Mouse (Mus musculus): ENCODE results near the gene Pid1. TPM values are rescaled to one million over a fixed set of nuclear protein-coding genes. Genes with fewer than 3 reads are reported as not detected.

Pid1 gene
- total RNA-seq, 2 experiments from 2014 or later, result 0.21 to 5.3 TPM

DNA sequence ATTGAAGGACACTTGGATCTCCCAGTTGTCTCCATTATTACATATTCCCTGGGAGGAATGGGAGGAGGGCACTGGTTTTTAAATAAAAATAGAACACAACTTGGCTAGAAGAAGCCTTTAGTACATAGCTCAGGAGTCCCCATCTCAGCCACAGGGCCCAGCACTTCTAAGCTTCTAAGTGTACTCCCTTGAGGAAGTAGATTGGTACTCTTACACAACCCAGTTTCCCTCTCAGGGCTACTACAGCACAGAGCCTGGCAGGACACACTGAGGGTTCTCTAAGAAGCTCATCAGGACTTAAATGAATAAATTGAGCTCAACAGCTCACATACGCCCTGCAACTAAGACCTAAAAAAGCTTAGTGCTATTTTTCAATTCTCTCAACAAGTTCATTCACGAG lies 165.1 kb downstream of the Pid1 start:
- peak; percentile 96 for ATAC-seq (replicated peaks; ENCODE audit: poor library complexity, severe bottlenecking)

DNA sequence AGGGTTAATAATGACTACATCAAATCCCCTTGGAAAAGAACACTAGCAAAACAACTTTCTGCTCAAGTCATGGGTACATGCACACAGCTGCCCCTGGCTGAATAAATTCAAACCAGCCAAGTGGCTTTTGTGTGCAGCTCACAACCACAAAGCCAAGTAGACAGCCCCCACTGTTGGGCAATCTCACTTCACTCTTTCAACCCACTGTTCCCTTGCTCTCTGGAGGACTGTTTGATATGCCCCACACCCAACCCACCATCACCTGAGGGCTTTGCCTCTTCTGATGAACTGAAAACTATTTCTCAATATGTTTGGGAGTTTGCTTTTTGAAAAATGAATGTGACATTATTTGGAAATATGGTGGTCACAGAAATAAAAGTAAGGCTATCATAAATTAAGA lies 171.8 kb downstream of the Pid1 start:
- ATAC-seq (replicated peaks; ENCODE audit: poor library complexity, severe bottlenecking), result peak; percentile 78

DNA sequence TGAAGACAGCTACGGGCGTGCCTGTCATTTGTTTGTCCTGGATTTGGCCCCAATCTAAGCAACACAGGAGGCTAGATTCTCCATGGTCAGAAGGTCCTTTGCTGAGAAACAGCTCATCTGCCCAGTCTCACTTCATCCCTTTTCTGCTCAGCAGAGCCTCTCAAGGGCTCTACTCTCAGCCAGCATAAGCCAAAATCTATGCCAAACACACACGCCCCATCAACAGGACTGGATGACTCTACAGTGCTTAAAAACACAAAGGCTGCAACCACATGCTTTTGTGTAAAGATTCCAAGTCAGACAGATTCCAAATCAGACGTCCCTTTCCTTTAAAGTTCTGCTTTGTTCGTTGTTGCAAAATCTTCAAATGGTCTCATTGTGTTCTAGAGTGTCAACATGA lies 174.5 kb downstream of the Pid1 start:
- no peak for ATAC-seq (replicated peaks; ENCODE audit: poor library complexity, severe bottlenecking)

DNA sequence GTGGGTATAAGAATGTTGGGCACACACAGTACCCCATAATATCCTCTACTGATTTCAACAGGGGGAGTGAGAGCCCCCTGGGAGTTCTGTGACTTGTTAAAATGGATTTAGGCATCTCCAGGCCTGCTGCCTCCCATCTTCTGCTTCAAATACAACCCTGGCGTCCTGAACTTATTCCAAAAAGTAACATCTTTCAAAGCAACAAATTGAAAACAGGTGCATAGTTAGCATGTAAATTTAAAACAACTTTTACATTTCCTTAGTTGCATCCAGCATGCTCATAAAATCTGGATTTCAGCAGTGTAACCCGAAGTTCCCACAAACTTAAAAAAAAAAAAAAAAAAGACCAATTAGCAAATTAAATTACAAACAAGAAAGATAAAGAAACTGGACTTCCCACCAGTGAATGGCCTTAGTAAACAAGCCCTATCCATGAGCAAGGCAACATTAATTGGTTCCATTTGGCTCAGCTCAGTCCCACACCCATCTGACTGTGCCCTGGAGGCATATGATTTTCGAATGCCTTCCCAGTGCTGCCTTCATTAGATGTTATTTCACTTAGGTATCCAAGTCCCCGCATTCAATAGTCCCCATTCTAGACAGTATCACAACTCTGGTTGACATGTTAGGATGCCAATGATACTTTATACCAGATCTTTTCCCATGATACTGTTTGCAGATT lies 177.1 kb downstream of the Pid1 start:
- no peak for ATAC-seq (replicated peaks; ENCODE audit: poor library complexity, severe bottlenecking)

DNA sequence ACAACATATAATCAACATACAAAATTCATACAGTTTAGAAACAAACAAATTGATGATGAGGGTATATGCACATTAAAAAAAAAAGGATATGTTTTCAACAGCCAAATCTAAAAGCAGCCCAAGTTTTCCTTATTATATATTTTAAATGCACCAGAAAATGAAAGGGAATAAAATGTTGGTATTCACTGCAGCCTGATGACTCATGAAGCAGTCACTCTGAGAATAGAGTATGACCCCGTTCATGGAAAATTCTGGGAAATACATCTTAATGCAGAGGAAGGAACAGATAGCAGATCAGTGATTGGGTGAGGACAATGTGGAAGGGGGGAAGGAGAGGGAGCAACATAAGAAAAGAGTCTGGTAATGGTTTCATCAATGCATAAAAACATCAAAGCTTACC lies 186.3 kb downstream of the Pid1 start:
- no peak for ATAC-seq (replicated peaks; ENCODE audit: poor library complexity, severe bottlenecking)

DNA sequence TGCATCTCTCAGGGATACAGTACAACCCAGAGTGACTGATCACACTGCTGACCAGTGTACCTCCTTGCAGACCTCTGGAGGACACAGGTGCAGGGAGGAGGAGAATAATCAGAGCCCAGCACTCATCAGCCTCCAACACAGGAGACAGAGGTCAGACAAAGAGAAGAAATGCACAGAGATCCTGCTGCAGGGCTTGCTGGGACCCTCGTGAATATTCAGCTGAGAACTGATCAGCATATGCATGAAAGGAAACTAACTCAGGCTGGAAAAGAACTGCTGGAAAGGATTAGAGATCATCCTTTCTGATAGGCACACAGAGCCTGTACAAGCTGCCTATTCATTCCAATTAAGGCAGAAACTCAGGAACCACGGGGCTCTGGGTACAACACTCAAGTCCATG lies 186.9 kb downstream of the Pid1 start:
- no peak for ATAC-seq (replicated peaks; ENCODE audit: poor library complexity, severe bottlenecking)

DNA sequence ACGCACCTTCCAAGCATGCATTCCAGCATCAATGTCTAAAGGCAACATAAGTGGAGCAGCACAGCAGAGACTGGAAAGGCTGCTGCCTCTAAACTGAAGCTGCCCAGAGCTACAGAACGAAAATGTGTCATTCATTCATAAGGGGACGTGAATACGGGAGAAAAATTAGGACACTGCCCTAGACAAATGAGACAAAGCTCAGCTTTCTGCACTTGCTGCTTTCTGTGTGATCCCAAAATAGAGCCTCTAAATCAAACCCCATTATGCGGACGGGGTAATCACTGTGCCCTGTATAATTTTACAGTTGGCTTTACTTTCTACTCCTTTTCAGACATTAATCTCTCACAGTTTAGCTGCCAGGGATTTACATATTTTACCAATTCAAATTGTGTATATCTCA lies 191.0 kb downstream of the Pid1 start:
- ATAC-seq (replicated peaks; ENCODE audit: poor library complexity, severe bottlenecking), result no peak

DNA sequence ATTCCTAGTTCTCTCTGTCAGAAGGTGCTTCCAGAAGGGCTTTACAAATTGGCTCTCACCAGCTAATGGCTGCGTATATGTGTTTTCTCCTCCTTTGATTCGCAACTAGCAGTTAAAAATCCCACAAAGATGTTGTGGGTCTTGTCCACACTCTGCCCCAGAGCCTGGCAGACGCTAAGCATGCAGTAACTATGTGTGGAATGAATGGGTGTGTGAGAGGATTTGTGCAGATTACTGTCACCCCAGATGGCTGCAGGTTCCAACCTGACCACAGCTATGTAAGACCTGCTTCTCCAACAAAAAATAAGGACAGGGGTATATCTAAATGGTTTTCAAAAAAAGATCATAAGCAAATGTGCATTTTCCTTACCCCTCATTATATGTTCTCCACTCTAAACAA lies 206.2 kb downstream of the Pid1 start:
- no peak for ATAC-seq (replicated peaks; ENCODE audit: poor library complexity, severe bottlenecking)

DNA sequence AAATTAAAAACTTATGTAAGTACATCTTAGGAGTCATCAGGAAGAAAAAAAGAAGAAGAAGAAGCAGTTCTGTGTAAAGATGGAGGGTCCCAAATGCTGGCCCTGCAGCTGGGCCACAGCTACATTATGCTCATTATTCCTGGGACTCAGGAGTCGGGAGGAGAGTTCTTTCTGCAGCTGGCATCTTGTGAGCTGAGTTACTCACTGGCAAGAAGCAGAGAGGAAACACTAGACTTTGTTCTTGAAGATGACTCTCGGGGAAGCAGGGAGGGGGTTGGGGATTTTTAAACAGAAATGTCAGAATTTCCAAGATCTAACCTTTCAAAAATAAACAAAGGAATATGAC lies 208.4 kb downstream of the Pid1 start:
- no peak for ATAC-seq (replicated peaks; ENCODE audit: poor library complexity, severe bottlenecking)

DNA sequence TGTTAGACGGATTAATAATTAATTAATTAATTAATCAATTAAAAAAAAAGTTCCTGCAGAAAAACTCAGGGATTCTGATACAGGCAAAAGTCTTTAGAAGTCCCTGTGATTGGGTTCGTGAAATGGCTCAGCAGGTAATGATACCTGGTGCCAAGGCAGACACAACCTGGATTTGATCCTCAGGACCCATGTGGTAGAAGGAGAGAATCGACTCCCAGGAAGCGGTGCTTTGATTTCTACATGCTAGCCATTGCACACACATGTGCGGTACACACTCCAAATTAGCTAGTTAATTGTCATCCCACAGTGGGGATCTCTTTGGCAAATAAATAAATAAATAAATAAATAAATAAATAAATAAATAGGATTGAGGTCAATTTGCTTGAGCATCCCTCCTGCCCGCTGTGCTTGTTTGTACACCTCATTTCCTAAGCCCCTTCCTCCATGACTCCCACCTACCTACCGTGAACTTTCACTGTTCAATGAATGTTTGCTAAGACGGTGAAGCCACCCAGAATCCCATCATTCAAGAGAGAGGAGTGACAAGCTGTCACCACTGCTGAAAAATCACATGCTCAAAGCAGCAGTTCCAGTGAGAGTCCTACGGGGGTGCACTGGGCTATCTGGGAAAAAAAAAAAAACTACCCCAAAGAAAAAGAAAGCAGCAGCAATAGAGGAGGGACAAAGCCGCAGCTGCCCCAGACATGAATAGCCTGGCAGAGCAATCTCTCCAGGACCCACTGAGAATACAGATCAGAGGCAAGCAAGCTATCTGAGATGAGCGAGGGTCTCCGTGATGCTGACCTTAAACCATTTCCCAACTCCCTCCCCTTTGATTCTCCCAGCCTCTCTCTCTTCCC lies 209.0 kb downstream of the Pid1 start:
- ATAC-seq (replicated peaks; ENCODE audit: poor library complexity, severe bottlenecking), result no peak

DNA sequence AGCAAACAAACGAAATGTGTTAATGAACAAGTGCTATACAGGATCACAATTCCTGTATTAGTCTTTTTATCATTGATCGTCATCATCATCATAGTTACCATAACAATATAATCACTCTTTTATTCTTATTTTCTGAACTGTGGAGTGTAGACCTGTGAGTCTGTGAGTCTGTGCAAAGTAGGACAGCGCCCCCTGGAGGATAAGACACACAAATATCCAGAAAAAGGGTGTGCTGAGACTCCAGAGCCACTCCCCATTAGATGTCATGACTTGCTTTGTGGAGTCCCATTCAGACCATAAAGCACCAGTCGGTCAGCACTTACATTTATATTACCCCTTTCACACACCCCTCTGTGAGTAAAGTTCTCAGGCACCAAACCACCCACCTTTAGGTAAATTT lies 210.0 kb downstream of the Pid1 start:
- peak; percentile 52; the same call in 1 of the 2 replicates for ATAC-seq (replicated peaks; ENCODE audit: poor library complexity, severe bottlenecking)

DNA sequence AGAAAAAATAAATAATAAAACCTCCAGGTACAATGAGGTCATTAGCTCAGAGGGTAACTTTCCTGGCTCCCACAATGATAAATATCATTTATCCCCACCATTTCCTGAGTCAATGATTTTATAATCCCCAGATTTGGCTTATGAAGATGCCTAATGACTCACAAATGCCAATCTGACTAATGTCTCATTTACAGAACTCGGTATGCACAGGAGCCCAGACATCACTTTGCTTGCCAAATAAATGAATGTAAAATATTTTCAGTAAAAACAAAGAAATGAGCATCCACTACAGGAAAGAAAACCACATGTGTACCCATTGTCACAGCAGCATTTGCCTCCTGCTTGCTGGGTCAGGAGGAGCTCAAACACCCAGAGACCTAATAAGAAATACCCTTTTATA lies 222.4 kb downstream of the Pid1 start:
- ATAC-seq (replicated peaks; ENCODE audit: poor library complexity, severe bottlenecking), result no peak

DNA sequence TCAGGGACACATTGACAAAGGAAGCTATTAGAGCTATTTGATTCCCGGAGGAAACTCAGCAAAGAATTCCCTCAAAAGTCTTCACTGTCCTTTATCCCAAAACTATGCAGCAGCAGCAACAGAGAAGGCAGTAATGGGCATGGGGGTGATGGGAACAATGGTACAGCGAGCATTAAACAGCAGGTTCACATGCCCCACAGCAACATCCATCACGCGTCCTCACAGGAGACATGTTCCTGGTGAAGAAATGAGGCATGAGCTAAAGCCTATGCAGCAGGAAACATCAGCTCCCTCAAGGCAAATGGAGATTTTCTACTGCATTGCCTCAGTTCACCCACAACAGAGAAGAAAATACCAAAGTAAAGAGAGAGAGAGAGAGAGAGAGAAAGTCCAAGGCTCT lies 231.5 kb downstream of the Pid1 start:
- ATAC-seq (replicated peaks; ENCODE audit: poor library complexity, severe bottlenecking), result no peak

DNA sequence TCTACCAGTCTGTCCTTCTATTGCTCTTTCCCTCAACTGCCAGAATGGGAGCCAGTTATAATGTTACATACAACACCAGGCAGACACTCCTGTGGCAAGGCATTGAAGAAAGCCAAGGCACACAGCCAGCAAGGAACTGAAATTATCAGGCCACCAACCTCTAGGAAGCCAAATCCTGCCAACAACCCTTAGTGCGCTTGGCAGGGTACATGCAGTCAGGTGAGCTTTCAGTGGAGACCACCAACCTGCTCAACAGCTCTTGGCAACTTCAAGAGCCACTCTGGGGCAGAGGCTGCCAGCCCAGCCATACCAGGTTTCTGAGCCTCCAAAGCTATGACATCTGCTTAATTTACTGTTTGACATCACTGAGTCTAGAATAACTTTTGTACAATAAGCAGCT lies 232.2 kb downstream of the Pid1 start:
- ATAC-seq (replicated peaks; ENCODE audit: poor library complexity, severe bottlenecking), result no peak

DNA sequence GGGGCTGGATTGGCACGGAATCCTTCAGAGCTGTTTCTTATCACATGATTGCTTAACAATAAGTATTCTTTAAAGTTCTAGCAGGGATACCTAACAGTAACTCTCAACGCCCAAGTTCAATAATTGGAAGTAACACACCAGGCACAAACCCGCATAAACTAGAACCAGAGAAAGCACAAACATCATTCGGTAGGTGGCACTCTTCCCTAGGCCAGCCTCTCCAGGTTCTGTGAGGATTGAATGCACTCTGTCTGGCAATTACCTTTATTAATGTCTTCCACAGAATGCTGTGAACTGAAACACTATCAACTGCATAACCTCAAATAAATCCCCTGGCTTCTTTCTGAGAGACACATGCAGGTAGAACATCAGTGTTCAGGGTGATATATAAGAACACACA lies 235.5 kb downstream of the Pid1 start:
- no peak for ATAC-seq (replicated peaks; ENCODE audit: poor library complexity, severe bottlenecking)

DNA sequence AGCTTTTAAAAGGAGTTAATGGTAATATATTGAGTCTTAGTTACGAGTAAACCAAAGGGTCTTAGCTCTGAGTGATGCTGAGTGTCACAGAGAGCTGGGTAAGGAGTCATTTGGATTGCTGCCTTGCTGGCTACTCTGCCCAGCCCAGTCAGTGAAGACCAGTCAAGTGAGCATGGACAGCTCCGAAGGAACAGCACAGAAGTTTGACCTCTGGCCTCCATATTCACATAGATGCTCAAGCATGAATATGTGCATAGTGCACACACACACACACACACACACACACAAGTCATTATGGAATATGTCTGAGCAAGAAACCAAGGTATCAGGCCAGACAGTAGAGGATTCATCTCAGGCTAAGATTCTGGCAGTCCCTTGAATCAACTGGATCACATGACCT lies 244.7 kb downstream of the Pid1 start:
- no peak for ATAC-seq (replicated peaks; ENCODE audit: poor library complexity, severe bottlenecking)

DNA sequence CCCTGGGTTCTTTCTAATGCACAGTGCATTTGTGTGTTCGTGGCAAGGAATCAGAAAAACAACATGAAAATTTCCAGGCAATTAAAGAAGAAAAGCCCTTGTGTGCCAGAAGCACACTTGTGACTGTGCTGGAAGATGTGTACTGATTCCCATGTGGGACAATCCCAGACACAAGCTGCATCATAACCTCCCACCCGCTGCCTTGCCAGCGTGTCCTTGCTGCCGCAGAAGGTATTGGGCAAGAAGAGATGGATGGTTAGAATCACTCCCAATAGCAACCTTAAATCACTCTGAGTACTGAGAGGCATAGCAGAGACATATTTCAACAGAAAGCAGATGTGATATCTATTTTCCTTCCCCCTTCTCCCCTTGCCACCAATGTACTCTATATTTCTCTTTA lies 257.2 kb downstream of the Pid1 start:
- no peak for ATAC-seq (replicated peaks; ENCODE audit: poor library complexity, severe bottlenecking)

DNA sequence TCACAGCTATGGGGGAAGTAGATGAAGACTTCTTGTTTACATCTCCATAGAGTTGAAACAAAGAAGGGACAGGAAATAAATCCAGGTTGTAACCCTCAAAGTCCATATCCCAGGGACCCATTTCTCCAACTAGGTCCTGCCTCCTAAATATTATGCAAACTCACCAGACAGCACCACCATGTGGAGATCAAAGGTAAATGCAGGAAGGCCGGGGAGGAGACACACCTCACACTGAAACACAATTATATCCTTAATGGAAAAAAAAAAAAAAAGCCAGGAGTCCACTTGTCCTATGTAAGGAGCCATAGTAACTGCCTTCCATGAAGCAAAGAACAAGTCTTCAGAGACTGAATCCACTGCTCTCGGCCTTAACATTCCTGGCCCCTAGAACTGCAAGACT lies 261.9 kb downstream of the Pid1 start:
- no peak for ATAC-seq (replicated peaks; ENCODE audit: poor library complexity, severe bottlenecking)

DNA sequence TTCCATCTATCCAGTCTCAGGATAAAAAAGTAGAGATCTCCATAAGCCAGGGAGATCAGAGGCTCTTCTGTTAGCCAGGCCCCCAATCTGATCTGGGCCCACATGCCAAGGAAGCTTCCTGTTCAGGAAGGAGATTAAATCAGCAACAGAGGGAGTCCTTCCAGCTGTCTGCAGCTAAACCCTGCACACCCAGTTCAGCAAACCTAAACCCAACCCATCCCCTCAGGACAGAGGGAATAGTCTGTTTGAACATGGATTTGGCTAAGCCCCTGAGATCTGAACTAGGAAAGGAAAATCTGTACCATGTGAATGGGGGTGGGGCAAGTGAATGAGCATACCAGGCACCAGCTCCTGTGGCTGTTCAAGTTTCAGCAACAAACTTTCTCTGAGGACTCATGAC lies 266.6 kb downstream of the Pid1 start:
- no peak for ATAC-seq (replicated peaks; ENCODE audit: poor library complexity, severe bottlenecking)

DNA sequence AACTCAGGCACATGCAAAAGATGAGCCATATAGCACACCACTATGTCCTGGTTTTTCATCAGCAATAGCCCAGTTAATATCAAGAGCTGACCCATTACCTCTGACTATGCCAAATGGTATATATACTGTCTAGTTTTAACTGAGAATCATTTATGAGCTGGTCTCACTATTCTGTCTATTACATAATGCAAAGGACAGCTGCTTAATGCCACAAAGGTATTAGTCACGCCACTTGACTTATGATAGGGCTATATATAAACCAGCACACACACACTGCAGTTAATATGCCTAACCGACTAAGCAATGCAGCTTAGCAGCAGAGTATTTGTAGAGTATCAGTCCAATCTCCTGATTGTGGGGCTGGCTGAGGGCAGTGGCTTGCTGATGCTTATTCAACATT lies 270.7 kb downstream of the Pid1 start:
- ATAC-seq (replicated peaks; ENCODE audit: poor library complexity, severe bottlenecking), result no peak

DNA sequence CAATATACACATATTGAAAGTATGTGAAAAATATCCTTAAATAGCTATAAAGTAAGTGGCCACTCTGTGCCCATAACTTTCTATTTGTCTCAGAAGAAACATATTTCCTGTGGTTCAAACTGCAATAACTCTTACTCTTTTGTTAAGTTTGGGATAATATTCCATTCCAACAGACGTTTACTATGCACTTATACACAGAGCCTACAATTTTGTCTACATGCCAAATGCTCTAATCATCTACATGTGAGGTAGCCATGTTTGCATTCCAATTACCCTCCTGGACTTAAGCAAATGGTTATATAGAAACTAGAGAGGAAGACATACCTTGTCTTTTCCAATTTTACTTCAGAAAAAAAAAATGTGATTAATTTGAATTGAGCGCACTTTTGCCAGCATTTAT lies 274.3 kb downstream of the Pid1 start:
- no peak for ATAC-seq (replicated peaks; ENCODE audit: poor library complexity, severe bottlenecking)

DNA sequence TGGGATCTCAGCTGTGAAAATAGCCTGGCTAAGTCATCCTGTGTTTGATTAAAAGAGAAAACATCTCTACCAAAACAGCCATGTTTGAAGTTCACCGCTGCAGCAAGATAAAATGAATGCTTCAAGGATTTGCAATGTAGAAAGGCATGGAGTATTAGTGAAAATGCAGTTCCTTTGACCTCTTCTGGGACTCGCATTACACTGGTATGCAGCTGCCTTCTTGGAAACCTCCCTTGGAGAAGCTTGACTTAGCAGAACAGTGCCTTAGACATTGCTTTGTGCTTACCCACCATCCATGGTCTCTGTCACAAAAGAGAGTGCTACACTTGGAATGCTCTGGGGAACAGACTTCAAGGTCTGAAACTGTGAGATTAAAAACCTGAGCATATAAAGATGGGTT lies 276.0 kb downstream of the Pid1 start:
- no peak for ATAC-seq (replicated peaks; ENCODE audit: poor library complexity, severe bottlenecking)
